Mouse (Mus musculus) gastrocnemius, adult 18-20 months (tissue): ENCODE measurements around the gene Ikzf2. TPM values are rescaled to one million over a fixed set of nuclear protein-coding genes. Genes with fewer than 3 reads are reported as not detected.

Experiments used
- DNase-seq: peaks from one replicate; pipeline ENCODE4 v3.0.0; 2021; ENCODE audit warnings: low spot score
- long read RNA-seq, 2 experiments: library from polyadenylated mRNA; stranded (forward); transcript quantifications; one replicate each; pipeline ENCODE4 v2.0.0; 2021
- total RNA-seq, 2 experiments: library from RNA; stranded (reverse); gene quantifications; 2 replicates each; pipeline ENCODE4 v1.2.3; 2021

The Ikzf2 gene
- total RNA-seq, result 10 to 100 TPM; 14.4 to 16.7 TPM
- long read RNA-seq, experiment 1, partial matches to known transcripts, result 0 of 2 reads
- long read RNA-seq, experiment 1, other reads (novel, unspliced or antisense), result 2 of 2 reads
- long read RNA-seq, experiment 2, partial matches to known transcripts, result 0 of 6 reads
- long read RNA-seq, experiment 2, other reads (novel, unspliced or antisense), result 6 of 6 reads

DNA sequence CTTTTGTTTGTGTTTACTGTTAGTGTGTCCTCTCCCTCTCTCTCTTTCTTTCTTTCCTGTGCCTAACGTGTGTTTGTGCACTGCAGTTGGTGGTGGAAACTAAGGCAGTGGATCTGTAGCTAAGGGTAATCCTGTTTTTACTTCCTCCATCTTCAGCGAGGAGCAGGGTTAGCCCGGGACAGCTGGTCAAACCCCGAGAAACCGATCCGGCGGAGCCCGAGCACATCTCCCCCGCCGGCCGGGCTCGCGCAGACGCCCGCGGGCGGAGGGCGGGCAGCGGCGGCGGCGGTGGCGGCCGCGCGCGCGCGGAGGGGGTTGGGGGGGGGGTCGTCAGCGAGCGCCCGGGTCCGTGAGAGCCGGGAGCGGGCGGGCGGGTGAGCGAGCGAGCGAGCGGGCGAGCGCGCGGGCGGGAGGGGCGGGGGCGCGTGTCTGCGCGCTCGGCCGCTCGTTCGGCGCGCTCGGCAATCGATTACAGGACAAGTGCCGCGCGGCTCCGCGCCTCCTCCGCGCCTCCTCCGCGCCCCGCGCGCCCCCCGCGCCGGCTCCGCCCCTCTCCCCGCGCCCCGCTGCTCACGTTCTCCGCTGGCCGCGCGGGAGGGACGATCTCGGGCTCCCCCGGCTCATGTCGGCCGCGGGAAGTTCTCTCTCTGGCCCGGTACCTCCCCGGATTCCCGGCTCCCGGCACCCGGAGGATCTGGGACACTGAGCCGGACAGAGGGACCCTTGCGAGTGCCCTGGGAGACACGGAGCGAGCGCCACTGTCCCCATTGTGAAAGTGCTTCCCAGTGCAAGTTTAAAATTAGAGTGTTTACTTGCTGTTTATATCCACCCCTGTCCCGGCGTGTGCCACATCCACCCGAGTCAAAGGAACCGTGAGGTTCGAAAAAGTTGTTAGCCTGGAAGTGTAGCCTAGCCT is at the start of gene Ikzf2:
Ikzf2 (minus strand) TSS at position 170 of the 916 bp plus-strand sequence.
- peak; percentile 73 for DNase-seq

DNA sequence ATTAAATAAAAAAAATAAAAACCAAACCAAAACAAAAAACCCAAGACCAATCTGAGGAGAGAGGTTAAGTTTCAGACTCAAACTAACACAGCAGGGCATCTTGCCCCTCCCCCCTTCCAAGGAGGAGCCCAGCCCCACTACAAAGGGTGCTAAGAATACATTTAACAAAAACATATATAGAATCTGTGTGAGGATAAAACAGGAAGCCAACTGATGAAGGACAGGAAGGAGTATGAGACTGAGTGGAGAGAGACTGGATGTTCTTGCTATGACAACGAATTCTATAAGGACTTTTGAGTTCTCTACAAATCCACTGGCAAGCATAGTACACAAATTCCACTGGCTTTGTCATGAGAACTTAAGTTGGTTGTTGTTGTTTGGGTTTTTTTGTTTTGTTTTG is 42.7 kb upstream of the Ikzf2 start:
- DNase-seq, result no peak

DNA sequence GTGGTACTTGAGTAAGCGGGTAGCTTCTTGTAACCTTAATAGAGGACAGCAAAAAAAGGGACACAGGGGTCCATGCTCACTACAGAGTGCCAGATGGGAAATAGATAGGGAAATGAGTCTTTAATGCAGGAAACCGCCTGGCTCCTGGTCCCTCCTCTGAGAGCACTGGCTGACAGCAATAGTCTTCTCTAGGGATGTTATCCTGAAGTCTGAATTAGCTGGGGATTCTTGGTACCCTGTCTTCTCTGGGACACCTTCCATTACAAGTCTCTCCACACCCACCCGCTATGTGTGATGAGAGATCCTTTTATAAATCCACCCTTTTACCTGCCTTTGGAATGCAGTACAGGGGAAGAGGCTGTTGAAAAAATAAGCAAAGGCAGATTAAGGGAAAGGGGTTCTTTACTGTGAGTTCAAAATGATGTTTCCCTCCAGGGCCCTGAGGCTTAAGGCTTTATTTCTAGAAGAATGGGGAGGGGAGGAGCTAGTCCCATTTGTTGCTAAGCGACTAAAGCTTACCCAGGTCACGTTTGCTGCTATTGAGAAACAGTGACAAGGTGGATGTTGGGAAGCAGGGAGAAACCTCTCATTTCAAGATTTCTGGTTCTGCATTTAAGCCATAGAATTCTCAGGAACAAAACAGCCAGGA is 42.1 kb upstream of the Ikzf2 start:
- no peak for DNase-seq

DNA sequence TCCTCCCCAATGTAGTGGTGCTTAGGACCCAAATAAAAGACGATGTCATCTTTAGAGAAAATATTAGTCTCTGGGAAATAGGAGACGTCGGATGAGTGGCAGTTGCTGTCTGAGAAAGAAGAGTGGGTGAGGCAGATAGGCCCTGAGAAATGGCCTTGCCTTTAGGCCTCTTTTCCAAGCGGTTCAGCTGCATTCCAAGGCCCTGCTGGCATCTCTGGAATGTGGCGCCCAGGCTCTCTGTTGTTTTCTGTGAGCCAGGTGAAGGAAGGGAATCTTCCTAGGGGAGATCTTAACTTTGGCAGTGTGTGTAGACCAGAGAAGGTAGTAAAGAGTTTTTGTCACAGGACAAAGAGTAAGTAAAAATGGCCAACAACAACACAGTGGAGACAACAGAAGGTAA is 40.9 kb upstream of the Ikzf2 start:
- no peak for DNase-seq

DNA sequence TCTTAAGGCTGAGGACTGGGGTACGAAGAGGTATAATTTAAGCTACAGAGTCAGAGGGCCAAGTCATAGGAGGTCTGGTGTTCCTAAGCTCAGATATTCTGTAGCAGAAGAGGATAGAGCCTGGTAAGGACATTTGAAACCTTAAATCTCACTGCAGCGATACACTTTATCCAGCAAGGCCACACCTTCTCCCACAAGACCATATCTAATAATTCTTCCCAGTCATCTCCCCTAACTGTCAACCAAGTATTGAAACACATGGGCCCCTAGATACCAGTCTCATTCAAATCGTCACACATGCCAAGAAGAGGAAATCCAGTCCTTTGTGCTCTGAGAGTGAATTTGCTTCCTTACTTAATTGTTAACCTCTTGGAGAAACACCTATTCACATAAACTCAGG is 30.1 kb upstream of the Ikzf2 start:
- DNase-seq, result no peak

DNA sequence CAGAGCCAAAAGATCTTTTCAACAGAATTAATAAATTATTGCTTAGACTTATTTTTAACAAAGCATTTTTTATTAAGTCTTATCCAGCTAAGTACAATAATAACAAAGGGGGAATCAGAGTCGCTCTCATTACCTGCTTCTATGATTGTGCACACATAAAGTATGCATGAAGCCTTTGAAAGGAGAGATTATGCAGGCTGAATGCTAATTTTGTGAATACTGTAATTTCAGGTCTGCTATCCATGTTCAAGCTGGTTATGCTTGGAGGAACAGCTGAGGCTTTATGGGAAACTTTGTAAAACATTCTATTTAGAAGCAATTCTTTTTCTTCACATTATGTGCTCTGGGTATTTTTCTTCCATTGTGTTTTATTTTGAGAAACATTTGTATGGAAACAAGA is 21.5 kb upstream of the Ikzf2 start:
- DNase-seq, result no peak

DNA sequence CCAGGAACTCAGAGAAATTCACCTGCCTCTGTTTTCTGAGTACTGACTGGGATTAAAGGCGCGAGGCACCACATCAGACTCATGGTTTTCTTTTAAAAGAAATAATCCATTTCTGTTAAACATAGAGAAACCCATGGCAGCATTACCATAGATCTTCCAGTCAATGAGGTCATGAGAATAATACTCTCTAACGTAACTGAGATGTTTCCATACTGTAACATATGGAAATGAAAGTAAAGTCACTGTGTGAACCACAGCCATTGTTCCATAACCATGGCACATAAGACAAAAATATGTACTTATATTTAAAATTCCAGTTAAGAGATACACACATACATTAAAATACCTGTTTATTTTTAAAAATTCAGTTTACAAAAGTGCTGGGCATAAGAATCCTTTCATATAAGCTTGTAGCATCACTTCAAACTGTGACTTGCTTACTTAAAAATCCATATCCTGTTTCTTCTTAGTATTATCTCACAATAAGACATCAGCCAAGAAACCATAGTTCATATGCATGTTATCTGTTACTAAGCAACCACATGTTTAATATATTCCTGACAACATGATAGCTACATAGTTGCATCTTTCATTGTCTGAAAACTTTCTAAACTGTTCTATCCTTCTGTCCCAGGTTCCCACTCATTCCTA is 16.6 kb upstream of the Ikzf2 start:
- no peak for DNase-seq

DNA sequence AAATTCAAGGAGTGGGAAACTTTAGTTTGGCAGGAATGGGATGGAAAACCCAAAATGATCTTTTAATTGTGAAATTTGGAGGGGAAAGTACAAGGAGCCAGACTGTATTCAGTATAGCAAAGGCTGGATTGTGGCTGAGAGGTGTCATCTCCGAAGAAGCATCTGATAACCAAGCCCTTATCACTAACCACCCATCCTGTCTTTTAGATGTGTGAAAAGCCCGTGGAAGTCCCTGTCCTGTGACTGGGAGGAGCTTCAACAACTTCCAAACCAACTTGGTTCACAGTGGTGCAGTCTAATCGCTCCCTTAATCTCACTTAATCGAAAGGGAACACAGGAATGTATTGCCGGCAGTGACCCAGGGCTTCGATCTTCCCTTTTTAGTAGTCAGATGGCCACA is 4.9 kb upstream of the Ikzf2 start:
- no peak for DNase-seq

DNA sequence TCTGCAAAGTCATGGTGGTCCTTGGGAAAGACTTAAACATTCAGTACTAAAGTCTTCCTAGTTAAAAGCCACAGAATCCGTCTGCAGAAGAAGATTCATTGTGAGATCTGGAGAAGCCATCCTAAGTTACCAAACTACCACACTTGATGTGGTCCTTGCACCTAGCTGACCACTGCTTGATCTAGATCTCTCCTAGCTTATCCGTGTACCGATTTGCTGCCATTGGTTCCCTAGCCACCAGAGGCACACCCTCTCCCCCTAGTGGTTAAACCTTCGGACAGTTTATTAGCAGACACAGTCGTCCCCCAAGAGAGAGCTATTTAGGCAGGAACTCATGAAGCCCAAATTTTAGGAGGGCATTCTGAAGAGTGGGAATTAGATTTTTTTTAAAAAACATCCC is 1.9 kb upstream of the Ikzf2 start:
- peak; percentile 81 for DNase-seq

DNA sequence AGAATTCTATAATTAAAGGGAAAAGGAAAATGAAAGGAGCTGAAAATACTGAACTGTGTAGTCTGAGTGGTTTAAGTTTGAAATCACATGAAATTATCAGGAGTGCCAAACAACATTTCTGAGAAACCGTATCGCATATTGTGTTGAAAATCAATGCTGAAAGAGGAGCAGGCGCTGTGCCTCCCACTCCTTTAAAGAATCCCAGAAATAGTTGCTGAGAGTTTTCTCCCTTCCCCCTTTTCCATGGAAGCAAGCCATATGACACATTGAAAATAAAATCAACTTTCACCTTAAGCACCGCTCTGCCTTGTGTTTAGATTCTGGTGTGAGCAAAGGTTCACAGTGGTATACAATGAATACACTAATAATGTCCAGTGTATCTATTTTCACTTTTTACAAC is 1.1 kb upstream of the Ikzf2 start:
- DNase-seq, result peak; percentile 15

DNA sequence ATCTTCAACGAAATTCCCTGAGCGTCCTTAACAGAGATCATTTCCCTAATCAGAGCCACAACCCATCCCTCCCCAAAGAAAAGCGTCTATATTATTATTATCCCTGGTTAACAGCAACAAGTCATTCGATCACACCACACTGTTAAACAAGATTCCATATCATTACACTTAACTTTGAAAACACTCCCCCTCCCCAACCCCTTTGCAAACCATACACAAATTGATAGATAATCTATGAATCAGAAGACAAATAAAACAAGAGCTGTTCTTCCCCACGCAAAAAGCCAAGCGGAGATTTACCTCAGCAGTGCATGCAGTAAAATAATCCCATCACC is 337 bp downstream of the Ikzf2 start:
- no peak for DNase-seq

DNA sequence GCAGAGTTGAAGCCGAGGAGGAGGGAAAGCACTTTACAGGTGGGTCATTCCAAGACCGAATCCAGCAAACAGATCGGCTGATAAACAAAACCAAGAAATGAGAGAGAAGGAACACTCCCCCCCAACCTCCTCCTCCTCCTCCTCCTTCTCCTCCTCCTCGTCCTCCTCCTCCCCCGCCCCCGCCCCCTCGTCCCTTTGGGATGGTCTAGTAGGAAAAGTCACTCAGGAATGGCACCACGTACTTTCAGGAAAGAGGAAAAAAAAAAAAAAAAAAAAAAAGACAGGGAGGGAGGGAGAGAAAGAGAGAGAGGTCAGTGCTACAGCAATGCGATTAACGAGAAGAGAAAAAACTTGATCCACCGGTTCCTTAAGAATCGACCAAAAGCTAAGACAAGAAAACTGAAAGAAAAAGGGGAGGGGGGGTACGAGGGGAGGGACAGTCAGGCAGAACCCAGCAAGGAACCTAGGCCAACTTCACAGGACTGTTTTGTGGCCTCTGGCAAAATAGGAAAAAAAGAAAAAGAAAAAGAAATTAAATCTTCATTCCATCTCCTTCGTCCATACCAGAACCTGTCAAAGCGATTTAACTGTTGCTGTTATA is 1.1 kb downstream of the Ikzf2 start:
- DNase-seq, result no peak

DNA sequence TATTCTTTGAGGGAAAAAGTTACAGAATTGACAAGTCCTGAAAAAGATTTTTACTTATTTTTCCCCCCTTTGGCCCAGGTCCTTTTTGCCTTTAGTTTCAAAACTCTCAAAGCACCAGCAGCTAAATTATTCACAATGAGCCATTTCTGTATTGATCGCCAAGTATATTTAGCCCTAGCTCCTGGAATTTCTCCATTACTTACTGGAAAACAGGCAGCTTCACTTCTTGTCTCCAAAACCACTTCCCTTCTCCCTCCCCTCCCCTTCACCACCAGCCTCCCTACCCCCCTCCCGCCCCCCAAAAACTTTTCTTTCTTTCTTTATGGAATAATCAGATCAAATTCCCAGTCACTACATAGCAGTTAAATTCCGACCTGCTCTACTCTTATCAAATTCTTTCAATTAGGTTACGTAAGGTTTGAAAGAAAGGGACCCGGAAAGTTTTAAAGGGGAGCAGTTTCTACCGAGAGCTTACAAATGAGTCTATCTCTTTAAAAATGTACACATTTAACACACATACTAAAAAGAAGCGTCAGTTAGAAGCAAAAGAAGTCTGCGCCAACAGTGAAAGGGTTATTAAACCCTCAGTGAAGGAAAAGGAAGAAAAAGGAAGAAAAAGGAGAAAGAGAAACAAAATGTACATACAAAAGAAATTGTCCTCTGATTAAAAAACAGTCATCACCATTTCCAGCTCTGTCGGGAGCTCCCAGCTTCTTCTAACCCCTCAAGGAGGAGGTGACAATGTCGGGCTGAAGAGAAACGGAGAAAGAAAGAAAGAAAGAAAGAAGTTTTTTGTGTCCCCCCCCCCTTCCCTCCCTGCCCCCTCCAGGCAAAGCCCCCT is 1.8 kb downstream of the Ikzf2 start:
- no peak for DNase-seq

DNA sequence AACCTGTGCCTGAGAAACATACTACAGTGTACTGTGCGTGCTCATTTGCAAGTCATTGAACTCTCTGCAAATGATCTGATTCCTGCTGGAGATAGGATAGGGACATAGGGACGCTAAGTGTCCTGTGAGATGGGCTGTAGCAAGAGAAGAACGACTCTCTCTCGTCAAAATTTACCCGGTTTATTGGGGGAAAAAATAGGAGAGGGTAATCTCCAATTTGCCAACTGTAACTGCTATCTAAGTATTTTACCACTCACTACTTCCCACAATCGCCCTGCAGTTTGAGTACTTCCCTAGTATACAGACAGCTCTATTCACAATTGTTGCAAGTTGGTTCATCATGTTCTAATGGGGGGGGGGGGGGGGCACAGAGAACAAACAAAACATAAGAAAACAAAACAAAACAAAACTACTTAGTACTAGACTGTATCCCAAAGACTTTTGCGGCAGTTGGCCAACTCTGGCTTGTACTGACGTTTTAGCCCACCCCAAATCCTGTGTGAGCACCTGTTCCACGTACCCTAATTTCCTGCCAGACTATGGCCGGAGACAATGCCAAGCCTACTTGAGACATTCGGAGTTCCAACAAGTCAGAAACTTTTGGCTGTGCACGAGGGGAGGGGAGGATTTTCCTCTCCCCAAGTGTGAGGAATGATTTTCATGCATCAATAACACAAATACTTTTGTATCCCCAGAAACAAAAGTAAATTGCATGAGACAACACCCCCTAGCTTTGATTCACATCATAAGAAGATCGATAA is 2.6 kb downstream of the Ikzf2 start:
- DNase-seq, result no peak

DNA sequence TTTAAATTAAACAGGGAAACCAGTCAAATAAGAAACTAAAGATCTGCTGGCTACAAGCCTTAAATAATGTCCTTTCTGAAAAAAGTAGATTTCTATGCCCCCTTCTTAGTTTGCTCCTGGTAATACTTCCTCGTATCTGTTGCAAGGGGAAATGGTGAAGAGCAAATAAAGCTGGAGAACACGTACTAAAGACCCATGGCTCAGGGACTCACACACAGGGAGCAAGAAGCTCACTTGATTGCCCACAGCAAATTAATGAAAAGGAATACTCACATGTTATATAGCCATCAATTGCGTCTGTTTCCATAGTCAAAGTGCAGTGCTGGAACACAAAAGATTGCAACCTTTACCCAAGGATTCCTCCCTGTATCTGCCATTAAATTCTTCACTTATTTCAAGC is 3.2 kb downstream of the Ikzf2 start:
- no peak for DNase-seq

DNA sequence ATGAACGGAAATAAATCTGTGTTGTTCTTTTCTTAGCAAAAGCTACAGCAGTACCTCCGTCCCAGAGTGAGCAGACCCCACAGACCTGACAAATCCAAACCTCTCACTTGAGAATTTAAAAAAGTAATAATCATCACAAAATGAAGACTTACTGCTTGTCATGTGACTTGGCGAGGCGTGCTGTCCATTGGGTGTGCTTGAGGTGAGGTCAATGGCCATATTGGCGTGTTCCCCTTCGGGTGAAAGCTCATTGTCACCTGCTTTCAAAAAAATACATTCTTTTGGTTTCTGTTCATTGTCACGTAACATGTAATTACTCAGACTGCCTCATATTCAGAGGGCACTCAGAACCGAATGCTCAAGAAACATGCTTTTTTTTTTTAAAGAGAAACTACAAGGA is 4.0 kb downstream of the Ikzf2 start:
- DNase-seq, result no peak

DNA sequence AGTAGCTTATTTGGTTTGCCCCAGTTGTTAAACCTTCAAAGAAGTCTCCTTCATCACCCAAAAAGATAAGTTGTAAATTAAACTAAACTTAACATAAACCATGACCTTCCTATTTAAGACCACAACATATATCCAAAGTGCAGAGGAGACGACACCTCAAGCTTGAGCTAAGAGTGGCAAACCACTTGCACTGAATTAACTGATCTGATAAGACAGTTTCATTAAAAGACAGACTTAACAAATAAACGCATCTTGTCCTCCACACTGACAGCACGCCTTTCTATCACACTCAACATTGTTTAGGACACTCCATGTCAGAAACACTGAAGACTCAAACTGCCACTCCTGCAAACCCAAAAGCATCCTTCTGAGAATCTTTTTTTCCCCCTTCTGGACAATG is 4.8 kb downstream of the Ikzf2 start:
- no peak for DNase-seq

DNA sequence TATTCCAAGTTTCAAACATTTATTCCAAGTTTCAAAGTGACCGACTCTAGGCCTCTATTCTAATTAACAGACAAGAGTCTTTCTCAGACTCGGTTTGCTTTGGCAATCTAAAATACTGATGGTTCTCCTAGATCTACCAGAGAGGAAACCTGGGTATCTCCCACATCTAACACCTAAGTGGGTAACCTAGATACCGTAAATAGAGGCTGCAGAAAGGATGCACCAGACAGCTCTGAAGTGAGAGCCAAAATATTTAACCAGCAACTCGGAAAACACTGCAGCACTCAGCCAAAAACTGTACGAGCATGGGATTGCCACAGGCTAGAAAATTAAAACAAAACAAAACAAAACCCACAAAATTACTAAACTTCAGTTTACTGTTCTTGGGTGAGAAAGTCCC is 6.0 kb downstream of the Ikzf2 start:
- DNase-seq, result no peak

DNA sequence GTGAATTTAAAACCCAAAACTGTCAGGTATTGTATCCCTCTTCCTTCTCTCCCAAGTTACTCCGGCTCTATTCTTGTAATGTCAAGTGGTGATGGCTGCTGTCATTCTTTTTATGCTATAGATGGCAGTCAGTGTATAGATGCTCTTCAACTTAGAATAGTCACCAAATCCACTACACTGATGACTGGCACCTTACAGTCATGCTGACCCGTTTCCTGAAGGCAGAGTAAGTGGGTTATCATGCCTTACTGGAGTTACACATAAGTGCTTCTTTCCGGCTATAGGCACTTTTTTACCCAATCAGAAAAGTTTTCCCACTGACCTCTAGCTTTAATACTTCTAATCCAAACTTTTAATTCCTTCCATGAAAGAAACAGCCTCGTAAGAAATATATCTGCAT is 6.5 kb downstream of the Ikzf2 start:
- no peak for DNase-seq

DNA sequence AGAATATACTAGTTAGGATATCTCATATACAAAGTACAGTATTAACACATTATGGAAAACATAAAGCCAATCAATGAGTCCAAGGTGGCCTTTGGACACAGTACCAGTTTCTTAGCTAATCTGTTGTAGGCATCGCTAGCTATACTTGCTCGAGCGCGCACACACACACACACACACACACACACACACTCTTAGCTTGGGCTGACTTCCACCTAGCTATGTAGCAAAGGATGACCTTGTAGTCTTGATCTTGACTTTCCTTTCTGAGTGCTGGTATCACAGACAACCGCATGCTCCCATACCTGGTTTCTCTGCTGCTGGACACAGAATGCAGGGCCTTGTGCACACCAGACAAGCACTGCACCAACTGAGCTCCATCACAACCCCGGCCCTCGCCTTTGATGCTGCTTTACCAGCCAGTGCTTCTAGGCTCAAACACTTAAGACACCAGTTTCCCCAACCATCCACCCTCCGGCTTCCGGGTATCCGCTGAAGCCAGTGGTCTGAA is 17.1 kb downstream of the Ikzf2 start:
- no peak for DNase-seq
